Comparison of ENCODE assay signal across 19 mouse cellular contexts in genomic region chr7:122844831-122845230, GRCm38 (mm10).
"Had no signal": no experiment of that assay in that cellular context is flagged by ENCODE, and none has a peak within 500 bp of the region (broad histone marks: within the 10 kb centered on the region; RNA-seq: fewer than 3 reads in every experiment).

No protein-coding gene starts in this region.

- DNase-seq: lung, adult 18-20 months; lung, embryonic 14.5 days; lung, postnatal 10 days; lung, postnatal 4 days; midbrain, embryonic 14.5 days; retina, postnatal 1 day; right cerebral cortex, postnatal 14 days; right cerebral cortex, postnatal 4 days; spleen, adult 18-20 months; thymus, adult 2 months; thymus, postnatal 25 days; thymus, postnatal 4 days had no signal

- H3K4me3 ChIP-seq: midbrain, embryonic 10.5 days; midbrain, embryonic 12.5 days; myocyte; neural tube, embryonic 13.5 days; neural tube, embryonic 15.5 days had no signal

- H3K9me3 ChIP-seq: midbrain, embryonic 10.5 days; midbrain, embryonic 12.5 days; neural tube, embryonic 13.5 days; neural tube, embryonic 15.5 days had no signal

- H3K4me2 ChIP-seq: lung, embryonic 14.5 days; midbrain, embryonic 12.5 days; neural tube, embryonic 13.5 days; neural tube, embryonic 15.5 days had no signal

- H3K36me3 ChIP-seq: midbrain, embryonic 10.5 days; midbrain, embryonic 12.5 days; neural tube, embryonic 13.5 days; neural tube, embryonic 15.5 days had no signal

- H3K27ac ChIP-seq: liver, embryonic 14.5 days; midbrain, embryonic 10.5 days; midbrain, embryonic 12.5 days; neural tube, embryonic 13.5 days; neural tube, embryonic 15.5 days had no signal

- H3K9ac ChIP-seq: liver, embryonic 14.5 days; lung, embryonic 14.5 days; midbrain, embryonic 12.5 days; neural tube, embryonic 13.5 days; neural tube, embryonic 15.5 days had no signal

- ATAC-seq: midbrain, embryonic 16.5 days had no signal

- H3K27me3 ChIP-seq: midbrain, embryonic 12.5 days; neural tube, embryonic 13.5 days; neural tube, embryonic 15.5 days had no signal

- H3K4me1 ChIP-seq: midbrain, embryonic 10.5 days; midbrain, embryonic 12.5 days; neural tube, embryonic 15.5 days had no signal
